Mouse (Mus musculus) urinary bladder, postnatal 36 days (tissue): Measurements from ENCODE around the gene Ugt2a1.
"Not testable (repeated sequence)": the region's sequence is repeated elsewhere in the genome, so short reads cannot be mapped to it uniquely, and the experiment has no call there.

Experiments used
- DNase-seq, 2 experiments: peaks; one replicate each; pipeline ENCODE4 v3.0.0; 2022; ENCODE audit warnings: low spot score in 2 of 2, mixed read lengths in 1 of 2

Ugt2a1 gene

DNA sequence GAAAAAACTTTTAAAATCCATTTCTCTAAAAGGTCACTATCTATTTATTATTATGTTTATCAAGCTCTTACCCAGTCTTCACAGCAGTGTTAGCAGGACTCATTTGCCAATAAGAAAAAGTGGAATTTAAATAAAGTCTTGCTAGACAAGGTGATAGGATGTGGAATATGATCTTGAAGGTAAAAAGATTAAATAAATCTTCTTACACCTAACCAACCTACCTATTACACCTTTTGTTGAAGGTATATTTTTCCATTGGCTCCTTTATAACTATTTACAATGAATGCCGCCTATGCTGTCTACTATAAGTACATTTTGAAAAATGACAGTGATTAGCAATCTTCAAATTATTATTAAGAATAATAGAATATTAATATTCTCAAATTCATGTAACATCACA is at the start of gene Ugt2a1:
Ugt2a1 (minus strand) TSS at position 101 of the 400 bp plus-strand sequence.
- DNase-seq, result no peak

DNA sequence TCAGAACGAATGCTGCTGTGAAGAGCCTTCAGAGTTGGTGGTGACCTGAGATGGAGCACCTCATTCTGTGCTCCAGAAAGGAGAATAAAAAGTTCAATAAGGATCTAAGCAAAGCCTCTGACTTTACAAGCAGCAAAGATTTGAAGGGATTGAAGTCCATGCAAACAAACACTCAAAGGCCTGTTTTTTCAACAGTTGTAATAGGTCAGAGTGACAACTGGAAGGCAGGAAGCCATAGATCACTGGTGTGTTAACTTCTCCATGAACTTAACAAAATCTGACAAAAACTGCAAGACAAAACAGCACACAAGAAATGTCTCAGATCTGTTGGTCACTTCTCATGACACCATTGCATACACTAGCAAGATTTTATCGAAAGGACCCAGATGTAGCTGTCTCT is 47.4 kb upstream of the Ugt2a1 start, which contains the start of gene Sult1b1:
Sult1b1 (minus strand) TSS at position 85 of the 400 bp plus-strand sequence.
- no peak for DNase-seq

DNA sequence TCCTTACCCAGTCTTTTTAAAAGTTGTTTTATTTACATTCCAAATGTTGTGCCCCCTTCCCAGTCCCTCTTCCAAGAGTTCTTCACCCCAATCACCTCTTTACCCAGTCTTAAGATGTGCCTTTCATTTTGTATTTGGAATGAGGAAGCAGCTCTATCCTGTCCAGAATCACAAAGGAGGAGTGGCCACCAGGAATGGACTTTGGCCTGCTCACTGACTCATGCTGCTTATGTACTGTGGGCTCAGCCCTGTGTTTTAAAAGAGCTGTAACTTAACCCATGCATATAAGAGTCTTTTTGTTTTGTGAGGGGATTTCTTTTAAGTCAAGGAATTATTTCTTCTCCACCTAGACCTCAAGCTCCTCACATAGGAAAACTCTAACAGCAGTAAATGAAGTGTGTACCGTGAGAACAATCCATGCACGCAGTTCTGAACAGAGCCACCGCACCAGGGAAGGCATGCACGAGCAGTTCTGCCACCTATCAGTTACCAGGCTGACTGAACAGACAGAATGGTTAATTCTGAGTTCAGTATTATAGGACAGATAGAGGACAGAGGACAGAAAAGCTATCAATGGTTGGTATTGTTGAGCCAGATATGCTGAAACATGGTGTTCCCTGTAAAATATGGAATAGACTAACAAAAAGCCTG is 45.4 kb upstream of the Ugt2a1 start:
- no peak for DNase-seq

DNA sequence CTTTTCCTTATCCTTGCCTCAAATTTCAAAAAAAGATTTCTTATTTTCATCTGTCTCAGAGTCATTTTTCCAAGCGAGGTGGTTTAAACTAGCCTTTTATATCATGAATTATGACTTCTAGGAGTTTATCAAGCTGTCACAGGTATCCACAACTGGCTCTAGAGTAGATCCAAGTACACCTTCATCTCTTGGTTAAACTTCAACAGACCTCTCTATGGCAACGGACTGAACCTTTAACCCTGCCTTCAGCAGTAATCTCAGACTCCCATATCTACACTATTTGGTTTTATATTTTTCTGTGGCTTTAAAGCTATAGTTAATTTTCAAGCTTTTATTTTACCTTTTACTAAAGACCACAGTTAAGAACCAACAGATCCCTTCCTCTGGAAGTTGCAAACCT is 41.6 kb upstream of the Ugt2a1 start:
- DNase-seq, result no peak

DNA sequence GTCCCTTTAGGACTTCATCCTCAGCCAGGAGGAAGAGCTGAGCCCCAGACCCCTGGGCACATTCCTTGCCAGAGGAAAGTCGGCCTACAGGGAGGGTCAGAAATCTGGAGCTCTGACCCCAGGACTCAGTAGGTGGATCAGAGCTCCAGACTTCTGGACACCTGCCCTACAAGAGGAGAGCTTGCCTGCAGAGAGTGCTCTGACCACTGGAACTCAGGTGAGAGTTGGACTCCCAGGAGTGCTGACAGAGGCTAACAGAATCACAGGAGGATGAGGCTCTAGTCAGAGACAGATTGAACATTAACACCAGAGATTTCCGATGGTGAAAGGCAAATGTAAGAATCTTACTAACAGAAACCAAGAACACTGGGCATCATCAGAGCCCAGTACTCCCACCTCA is 32.9 kb upstream of the Ugt2a1 start:
- DNase-seq, result not testable (repeated sequence)

DNA sequence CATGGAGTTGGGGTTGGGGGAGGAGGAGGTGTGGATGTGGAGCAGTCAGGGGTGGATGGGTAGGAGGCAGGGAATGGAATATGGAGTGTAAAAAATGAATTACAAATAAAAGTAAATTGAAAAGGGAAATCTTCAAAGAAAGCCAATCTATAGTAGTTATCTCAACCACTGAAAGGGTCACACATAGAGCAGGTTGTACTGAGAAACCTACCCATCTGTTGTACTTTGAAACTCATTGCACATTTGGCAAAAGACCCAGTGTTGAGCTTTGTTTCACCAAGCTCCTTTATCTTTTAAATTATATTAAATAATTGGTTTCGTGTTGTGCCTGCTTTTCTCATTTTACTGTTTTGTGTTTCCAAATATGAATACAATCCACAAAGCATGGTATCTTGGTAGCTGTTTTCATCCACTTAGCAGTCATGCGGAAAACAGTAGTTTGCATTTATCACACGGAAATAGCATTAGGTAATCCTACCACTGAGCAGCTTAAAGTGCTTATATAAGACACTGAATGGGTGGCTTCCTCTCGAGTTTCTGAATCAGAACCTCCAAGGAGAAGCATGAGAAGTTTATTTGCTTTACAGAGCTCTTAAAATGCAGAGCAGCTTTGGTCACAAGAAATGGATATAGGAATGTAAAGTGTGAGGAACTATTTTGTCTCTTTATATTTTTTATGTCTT is 15.2 kb upstream of the Ugt2a1 start:
- no peak for DNase-seq

DNA sequence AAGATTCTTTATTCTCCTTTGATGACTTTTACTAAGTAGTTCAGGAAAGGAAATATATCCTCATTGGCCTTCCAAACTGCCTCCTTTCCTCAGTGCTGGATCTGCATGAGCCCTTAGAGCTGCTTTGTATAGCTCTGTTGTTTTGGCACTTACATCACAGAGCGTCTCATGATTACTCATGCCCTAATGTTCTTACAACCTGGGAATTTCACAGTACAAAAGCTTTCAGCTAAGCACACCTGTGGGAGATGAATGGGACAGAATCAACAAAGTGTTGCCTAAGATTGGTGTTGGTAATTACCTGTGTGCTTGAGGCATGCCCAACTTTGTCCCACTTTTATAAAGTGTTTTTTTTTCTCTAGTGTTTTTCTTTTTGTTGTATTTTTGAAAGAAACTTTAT is 12.0 kb upstream of the Ugt2a1 start:
- no peak for DNase-seq

DNA sequence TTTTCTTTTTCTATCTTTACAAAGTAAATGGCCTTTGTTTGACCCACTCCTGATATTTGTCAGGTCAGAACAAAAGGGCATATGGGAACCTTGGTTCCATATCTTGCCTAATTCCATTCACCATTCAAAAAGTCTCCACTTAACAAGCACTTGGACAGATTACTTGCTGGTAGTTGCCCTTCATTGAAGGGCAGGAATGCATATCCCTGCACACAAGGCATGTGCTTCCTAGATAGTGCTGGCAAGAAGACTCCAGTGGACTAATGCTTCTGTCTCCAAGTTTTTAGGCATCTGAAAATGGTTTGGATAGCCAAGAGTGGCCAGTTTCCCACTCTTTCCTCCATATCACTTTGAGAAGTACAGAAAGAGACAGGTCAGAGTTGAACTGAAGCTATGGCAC is 8.7 kb upstream of the Ugt2a1 start:
- no peak for DNase-seq

DNA sequence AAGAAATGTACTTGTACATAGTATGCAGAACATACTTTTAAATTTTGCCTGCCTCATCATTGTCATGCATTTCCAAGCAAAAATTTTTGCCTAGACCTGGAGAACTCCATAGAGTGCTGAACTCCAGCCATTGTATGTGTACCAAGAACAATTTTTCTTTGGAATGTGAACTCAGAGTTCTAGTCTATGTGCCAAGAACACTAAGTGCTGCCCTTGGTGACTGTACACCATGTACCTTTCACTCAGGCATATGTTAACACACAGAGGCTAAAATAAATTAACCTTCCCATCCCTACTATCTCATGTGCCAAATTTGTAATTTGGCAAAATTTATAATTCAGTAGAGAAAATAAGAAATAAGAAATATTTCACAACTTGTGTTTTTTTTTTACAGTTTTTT is 8.3 kb upstream of the Ugt2a1 start:
- DNase-seq, result no peak

DNA sequence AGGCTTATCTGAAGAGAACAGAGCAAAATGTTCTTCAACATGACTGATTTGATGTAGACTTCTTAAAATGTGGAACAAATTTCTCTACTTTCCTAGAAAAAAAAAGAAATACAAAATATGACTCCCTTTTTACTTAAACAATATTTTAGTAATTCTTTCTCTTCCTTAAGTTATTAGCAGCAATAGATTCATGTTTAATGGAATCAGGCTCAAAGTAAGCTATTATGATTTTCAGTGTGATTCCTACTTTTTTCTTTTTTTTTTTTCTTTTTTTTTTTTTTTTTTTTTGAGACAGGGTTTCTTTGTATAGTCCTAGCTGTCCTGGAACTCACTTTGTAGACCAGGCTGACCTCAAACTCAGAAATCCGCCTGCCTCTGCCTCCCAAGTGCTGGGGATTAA is 4.0 kb downstream of the Ugt2a1 start, which contains the start of gene Gm43638:
Gm43638 (minus strand) TSS at position 101 of the 400 bp plus-strand sequence.
- not testable (repeated sequence) for DNase-seq

DNA sequence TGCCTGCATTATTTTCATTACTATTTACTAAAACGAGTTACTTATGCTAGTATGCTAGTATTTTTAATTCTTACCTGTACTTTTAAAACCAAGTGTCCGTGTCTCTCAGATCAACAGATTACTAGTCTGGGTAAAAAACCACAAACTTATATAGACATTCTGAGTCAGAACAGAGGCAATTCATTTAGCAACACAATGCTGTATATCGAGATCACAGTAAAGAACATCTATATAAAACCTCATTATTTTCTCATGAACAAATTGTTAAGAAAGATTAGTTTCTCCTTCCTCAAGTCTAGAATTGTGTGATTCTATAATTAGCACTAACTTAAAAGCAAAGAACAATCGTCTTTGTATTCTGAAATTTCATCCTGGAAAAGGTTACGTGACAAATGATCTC is 8.5 kb downstream of the Ugt2a1 start, which contains the start of gene Ugt2a2:
Ugt2a2 (minus strand) TSS at position 101 of the 400 bp plus-strand sequence.
- DNase-seq, result no peak

DNA sequence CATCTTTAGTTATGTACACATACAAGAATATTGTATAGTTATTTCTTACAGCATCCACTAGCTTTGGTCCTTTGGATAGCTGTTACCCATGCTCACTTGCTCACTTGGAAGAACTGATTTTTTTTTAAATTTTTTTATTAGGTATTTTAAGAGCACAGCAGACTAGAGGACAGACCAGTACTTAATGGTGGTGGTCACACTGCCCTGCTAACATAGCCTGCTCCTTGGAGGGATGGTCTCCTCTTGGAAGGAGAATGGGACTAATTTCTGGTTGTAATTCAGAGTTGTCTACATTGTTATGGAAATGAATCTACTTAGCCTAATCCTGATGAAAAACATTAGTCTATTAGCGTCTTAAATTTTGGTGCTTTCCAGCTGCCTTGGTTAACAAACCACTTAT is 31.9 kb downstream of the Ugt2a1 start:
- no peak for DNase-seq

DNA sequence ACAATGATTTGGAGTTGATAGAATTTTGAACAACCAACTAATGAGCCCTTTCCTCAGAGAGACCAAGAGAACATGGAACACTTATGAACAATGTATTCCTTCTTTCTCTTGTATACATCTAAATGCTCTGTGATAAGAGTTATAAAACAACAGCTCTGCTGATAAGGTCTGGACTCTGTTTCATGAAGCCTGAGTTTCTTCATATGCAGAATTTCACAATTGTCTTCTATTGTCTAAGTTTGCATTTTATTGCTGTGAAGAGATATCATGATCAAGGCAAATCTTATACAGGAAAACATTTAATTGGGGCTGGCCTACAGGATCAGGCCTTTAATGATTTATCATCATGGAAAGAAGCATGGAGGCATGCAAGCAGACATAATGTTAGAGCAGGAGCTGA is 33.0 kb downstream of the Ugt2a1 start:
- DNase-seq, result no peak

DNA sequence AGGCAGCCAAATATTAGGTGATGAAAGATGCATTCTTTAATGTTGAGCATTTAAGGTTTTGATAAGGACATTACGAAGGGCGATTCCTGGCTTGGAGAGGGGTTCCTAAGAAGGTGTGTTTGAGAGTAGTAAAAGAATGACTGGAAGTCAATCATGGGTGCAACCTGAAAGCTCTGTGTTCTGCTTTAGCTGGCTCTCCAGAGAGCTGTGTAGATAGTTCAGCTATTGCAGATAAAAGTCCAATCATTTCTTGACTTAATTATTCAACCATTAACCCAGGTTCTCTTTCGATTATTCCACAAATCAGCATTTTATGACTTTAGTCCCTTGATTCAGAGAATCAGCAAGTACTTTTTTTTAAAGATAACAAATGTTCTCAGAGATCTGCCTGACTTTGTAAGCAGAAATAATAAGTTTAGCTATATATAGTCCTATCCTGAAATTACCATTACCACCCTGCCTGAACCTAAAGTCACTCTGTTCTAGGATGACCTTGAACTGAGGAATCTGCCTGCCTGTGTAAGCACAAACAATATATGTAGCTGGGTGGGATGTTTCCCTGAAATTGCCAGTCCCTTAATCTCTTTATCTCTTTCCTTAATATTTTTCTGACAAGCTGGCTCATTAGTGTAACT is 34.3 kb downstream of the Ugt2a1 start:
- no peak for DNase-seq

DNA sequence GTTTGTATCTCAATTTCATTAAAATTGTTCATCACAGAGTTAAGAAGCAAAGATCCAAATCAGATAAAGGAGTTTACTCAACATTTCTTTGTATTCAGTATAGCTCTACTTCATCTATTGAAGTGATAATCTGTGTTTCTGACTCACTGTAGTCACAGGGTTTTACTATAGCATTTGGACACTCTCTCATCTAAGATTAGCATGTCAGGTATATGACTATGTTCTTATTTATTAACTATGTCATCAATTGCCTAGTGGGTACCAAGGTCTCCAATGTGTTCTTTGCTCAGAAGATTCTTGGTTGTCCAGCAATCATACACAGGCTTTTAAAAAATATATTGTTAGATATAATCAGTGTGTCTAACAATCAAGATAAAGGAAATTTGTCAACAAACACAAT is 35.2 kb downstream of the Ugt2a1 start:
- DNase-seq, result no peak

DNA sequence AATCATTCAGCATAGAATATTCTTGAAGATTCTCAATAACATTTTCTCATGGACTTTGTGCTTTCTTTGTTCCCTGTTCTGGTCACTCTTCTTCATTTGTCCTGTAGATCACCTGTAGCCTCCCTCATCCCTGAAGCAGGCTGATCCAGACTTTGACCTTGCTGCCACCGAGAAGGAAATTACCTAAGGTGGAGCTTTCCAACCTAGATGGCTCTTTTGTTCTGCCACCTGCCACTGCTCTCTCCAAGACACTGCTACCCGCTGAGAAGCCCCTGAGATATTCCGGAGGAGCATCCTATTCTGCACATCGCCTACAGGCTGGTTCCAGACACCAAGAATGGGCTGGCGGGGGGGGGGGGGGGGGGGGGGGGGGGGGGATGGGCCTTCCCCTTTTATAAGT is 38.2 kb downstream of the Ugt2a1 start:
- not testable (repeated sequence) for DNase-seq

DNA sequence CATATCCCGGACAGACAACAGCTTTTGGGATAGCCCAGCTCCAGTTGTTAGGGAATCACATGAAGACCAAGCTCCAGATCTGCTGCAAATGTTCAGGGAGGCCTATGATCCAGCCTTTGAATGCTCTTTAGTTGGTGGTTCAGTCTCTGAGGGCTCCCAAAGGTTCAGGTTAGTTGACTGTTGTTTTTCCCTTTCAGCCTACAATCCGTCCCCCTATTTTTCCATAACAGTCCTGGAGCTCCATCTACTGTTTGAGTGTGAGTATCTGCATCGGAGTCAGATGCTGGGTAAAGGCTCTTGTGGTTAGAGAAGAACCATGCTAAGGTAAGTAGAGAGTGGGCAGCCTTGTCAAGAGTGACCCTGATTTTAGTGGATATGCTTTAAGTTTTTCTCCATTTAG is 54.4 kb downstream of the Ugt2a1 start:
- DNase-seq, result peak in 1 of 2 experiments; percentile 2

DNA sequence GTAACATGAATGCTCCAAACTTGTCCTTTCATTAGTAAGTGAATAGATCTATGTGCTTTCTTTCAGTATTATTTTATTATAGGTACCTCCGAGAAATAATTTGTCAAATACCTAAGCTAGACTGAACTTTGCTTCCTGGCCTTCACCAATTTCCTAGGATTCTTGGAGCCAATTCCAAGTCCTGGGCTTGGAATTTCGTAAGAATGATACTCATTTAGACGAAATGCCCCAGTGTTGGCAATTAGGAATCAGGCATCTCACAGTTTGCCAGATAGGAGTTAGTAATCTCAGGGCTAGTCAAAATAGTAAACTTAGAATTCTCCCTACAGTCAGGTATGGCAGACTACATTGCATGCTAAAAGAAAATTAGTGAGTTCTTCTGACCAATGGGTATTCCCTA is 65.0 kb downstream of the Ugt2a1 start:
- no peak for DNase-seq

DNA sequence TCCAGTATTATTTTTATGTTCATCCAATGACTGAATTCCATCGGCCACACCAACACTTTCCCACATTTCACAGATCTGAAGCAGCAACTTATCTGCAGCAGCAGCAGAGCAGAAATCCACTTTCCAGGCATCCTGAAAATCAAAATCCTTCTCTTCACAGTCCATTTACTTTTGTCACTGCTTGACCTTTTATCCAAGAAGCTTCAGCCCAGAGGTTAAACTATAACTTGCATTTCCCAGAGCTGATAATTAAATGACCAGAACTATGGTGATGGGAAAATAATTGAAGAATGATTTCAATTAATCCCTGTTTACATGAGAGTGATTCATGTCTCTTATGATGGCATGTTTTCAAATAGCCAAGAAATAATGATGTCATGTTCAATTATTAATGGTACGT is 66.6 kb downstream of the Ugt2a1 start, which contains the start of gene Ugt2b38:
Ugt2b38 (minus strand) TSS at position 163 of the 400 bp plus-strand sequence.
- not testable (repeated sequence) for DNase-seq
